Mouse (Mus musculus) left cerebral cortex, postnatal 36 days (tissue): ENCODE results near the gene Cblc. TPM values are rescaled to one million over a fixed set of nuclear protein-coding genes. Genes with fewer than 3 reads are reported as not detected.

Experiments
- DNase-seq, 2 experiments: peaks; one replicate each; pipeline ENCODE4 v3.0.0; 2021 to 2022; ENCODE audit warnings: low spot score in 2 of 2, mixed read lengths in 1 of 2
- intact Hi-C: fragments of 180-260 bp; cut with DNase I; formaldehyde crosslinking; loops from one replicate; pipeline ENCODE4 v1.15.1; 2025
- total RNA-seq, 2 experiments: library from RNA; stranded (reverse); gene quantifications; 2 replicates each; pipeline ENCODE4 v1.2.3; 2021

Gene Cblc
- total RNA-seq, 2 experiments from 2014 or later: not detected

- DNase-seq: no peak
- intact Hi-C loops: no loop called here
Observed at GRCm38 (mm10) chr7:19755851-19756786, 40.5 kb downstream of the Cblc start.

- intact Hi-C loops: no loop called here
- DNase-seq: no peak
Observed at GRCm38 (mm10) chr7:19755008-19755407, 41.6 kb downstream of the Cblc start.

- intact Hi-C loops: no loop called here
- DNase-seq: no peak
Observed at GRCm38 (mm10) chr7:19754065-19754464, 42.5 kb downstream of the Cblc start.

GRCm38 (mm10) chr7:19753587-19753986, 43.0 kb downstream of the Cblc start:
- no peak for DNase-seq
- intact Hi-C loops: no loop called here

GRCm38 (mm10) chr7:19752652-19753051, 44.0 kb downstream of the Cblc start:
- intact Hi-C loops: no loop called here
- no peak for DNase-seq

- no peak for DNase-seq
- intact Hi-C loops: no loop called here
Observed at GRCm38 (mm10) chr7:19751070-19751383, 45.6 kb downstream of the Cblc start.

- intact Hi-C loops: loop anchor here (1.0 kb wide), 1 partner anchor 39 kb away; no protein-coding TSS in a partner anchor
- DNase-seq: peak; percentile 68 to 78
Observed at GRCm38 (mm10) chr7:19750217-19751069, 46.2 kb downstream of the Cblc start, which contains the start of gene Nectin2. TSS of gene Nectin2 (minus strand) at chr7:19750483.

GRCm38 (mm10) chr7:19749389-19750216, 47.0 kb downstream of the Cblc start:
- peak; percentile 86 to 92 for DNase-seq
- intact Hi-C loops: loop anchor here (1.0 kb wide), 1 partner anchor 40 kb away; no protein-coding TSS in a partner anchor

GRCm38 (mm10) chr7:19748219-19749195, 48.1 kb downstream of the Cblc start:
- DNase-seq: peak in 1 of 2 experiments; percentile 13

GRCm38 (mm10) chr7:19747420-19748218, 49.0 kb downstream of the Cblc start:
- intact Hi-C loops: no loop called here
- DNase-seq: no peak

More at GRCm38 (mm10) chr7:19748219-19749195, 48.1 kb downstream of the Cblc start:
- intact Hi-C loops: no loop called here

- DNase-seq: no peak
- intact Hi-C loops: no loop called here
Observed at GRCm38 (mm10) chr7:19746426-19747201, 50.0 kb downstream of the Cblc start.

- intact Hi-C loops: no loop called here
Observed at GRCm38 (mm10) chr7:19745971-19746370, 50.6 kb downstream of the Cblc start.

GRCm38 (mm10) chr7:19744590-19745385, 51.8 kb downstream of the Cblc start:
- DNase-seq: no peak

More at GRCm38 (mm10) chr7:19745971-19746370, 50.6 kb downstream of the Cblc start:
- DNase-seq: no peak

GRCm38 (mm10) chr7:19743791-19744190, 52.8 kb downstream of the Cblc start:
- DNase-seq: no peak
- intact Hi-C loops: no loop called here

More at GRCm38 (mm10) chr7:19744590-19745385, 51.8 kb downstream of the Cblc start:
- intact Hi-C loops: no loop called here

- intact Hi-C loops: no loop called here
- DNase-seq: no peak
Observed at GRCm38 (mm10) chr7:19742468-19742867, 54.1 kb downstream of the Cblc start.
